Mouse (Mus musculus) midbrain, embryonic 16.5 days (tissue): ENCODE results near the gene Creg2. TPM values are rescaled to one million over a fixed set of nuclear protein-coding genes. Genes with fewer than 3 reads are reported as not detected.
"Not testable (repeated sequence)": the region's sequence is repeated elsewhere in the genome, so short reads cannot be mapped to it uniquely, and the experiment has no call there.

ENCODE experiments used
- ATAC-seq: fragments of 200-750 bp; cut with Nextera tagmentation; 2 replicates; pipeline ENCODE4 v1.8.0; 2017; ENCODE audit warnings: moderate TSS enrichment
- H3K27ac ChIP-seq: fragments of 300-500 bp; sonication (generic); 2 replicates; pipeline ENCODE4 v1.5.1; 2014; ENCODE audit warnings: mild to moderate bottlenecking, low read length, mixed read lengths
- H3K27me3 ChIP-seq: fragments of 300-500 bp; sonication (generic); 2 replicates; pipeline ENCODE4 v1.6.1; 2014; ENCODE audit warnings: low read depth, low read length, mixed read lengths; ENCODE audit not compliant: control insufficient read depth, insufficient read depth
- H3K36me3 ChIP-seq: fragments of 300-500 bp; sonication (generic); 2 replicates; pipeline ENCODE4 v1.6.1; 2014; ENCODE audit warnings: mild to moderate bottlenecking, low read length, moderate library complexity, mixed read lengths; ENCODE audit not compliant: control insufficient read depth, insufficient read depth
- H3K4me1 ChIP-seq: fragments of 300-500 bp; sonication (generic); 2 replicates; pipeline ENCODE4 v1.6.1; 2014; ENCODE audit warnings: mild to moderate bottlenecking, low read length, mixed read lengths; ENCODE audit not compliant: control insufficient read depth, insufficient read depth
- H3K4me2 ChIP-seq: fragments of 300-500 bp; sonication (generic); 2 replicates; pipeline ENCODE4 v1.6.1; 2014; ENCODE audit warnings: mild to moderate bottlenecking, low read length, mixed read lengths
- H3K4me3 ChIP-seq: fragments of 300-500 bp; sonication (generic); 2 replicates; pipeline ENCODE4 v1.5.1; 2014; ENCODE audit warnings: low read depth, mild to moderate bottlenecking, low read length, moderate library complexity, mixed read lengths
- H3K9ac ChIP-seq: fragments of 300-500 bp; sonication (generic); 2 replicates; pipeline ENCODE4 v1.6.1; 2014; ENCODE audit warnings: low read depth, low read length, mixed read lengths
- H3K9me3 ChIP-seq: fragments of 300-500 bp; sonication (generic); replicated peaks from 2 replicates; pipeline ENCODE4 v1.6.1; 2014; ENCODE audit warnings: mild to moderate bottlenecking, low read length, mixed read lengths; ENCODE audit not compliant: control insufficient read depth, poor library complexity, severe bottlenecking
- WGBS: fragments of 180-500 bp; shearing (Covaris S2); extraction: QIAGEN DNeasy Blood & Tissue Kit; methylation state at CpG from one replicate; pipeline ENCODE4 v1.1.7; 2014; 5-methylcytosine and 5-hydroxymethylcytosine counted together
- polyA plus RNA-seq: library from polyadenylated mRNA; unstranded; fragments of >200 nt; fragmentation: Nextera tagmentation; extraction: Ambion mirVana; gene quantifications from 2 replicates; pipeline ENCODE4 v1.2.1, GENCODE M21; 2015

The Creg2 gene
- polyA plus RNA-seq, 1 experiment from 2014 or later, result 9.2 TPM

DNA sequence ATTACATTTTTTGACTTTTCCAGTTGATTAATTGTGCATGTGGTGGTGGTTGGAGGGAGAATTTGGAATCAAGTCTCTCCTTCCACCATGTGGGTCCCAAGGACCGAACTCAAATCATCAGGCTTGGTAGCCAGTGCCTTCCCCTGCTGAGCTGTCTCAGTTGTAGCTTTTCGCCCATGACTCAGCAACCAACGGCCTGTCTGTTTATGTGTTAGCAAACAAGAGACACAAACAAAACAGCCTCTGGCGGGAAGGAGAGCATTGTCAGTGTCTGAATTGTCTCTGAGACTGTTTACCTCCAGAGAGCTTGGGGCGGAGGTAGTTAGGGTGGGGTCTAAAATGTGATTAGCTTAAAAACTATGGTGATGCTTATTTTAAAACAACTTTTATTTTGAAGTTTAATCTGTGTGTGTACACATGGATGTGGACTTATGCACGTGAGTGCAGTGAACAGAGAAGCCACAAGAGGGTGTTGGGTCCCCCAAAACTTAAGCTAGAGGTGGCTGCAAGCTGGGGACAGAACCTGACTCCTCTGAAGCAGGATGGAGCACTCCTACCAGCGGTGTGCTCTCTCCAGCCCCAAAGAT, 12.9 kb upstream of the Creg2 start:
- 91% methylated on average over 7 of the region's 7 CpGs for WGBS
- Histone ChIP-seq H3K27ac (no peak overlapping the region), H3K36me3 (no peaks in the 10 kb centered on the region), H3K4me3 (no peak overlapping the region), H3K4me1 (peaks cover 8% of the 10 kb centered on the region), H3K9me3 (no peaks in the 10 kb centered on the region), H3K27me3 (no peaks in the 10 kb centered on the region), H3K9ac (no peak overlapping the region), H3K4me2 (no peak overlapping the region)
- ATAC-seq, result no peak

DNA sequence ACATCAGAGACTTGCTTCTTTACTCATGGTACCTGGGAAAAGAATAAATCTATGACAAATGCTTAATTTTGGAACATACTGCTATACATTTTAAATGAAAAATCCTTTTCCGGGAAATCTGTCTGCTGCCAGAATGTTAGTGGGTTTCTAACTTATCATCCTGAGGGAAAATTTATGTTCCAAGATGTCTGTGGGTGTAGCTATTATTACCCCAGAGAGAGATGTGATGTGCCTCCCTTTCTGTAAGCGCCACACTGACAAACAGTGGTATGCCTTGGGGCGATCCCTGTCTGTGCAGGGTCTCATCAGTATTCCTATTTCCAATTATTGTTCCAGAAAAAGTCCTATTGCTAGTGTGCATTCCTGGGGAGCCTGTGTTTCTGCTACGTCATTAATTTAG, 11.8 kb upstream of the Creg2 start:
- Histone ChIP-seq H3K4me1 (peaks cover 8% of the 10 kb centered on the region), H3K36me3 (no peaks in the 10 kb centered on the region), H3K27ac (no peak overlapping the region), H3K9me3 (no peaks in the 10 kb centered on the region), H3K27me3 (no peaks in the 10 kb centered on the region), H3K9ac (no peak overlapping the region), H3K4me2 (no peak overlapping the region), H3K4me3 (no peak overlapping the region)
- WGBS, result 56% methylated on average over 4 of the region's 4 CpGs
- peak; percentile 67; the same call in 1 of the 2 replicates for ATAC-seq

DNA sequence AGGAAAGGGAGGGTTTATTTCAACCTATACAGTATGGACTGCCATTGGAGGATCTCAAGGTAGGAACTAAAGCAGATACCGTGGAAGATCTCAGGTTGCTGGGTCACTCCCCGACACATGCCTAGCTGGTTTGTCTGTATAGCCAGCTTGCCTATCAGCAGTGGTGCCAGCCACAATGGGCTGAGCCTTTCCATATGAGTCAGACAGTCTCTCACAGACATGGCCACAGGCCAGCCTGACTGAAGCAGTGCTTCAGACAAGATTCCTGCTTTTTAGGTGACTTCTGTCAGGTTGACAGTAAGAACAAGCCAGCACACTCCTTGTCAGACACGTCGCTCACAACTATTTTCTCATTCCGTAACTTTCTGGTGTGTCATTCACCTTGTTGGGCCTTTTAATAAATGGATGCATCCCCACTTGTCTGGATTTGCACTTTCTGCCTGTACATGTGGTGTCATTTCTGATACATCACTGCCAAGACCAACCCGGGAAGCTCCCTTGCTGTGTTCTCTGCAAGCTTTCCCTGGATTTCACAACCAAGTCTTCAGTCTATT, 5.8 kb upstream of the Creg2 start:
- Histone ChIP-seq H3K9me3 (no peaks in the 10 kb centered on the region), H3K36me3 (no peaks in the 10 kb centered on the region), H3K9ac (no peak overlapping the region), H3K27me3 (no peaks in the 10 kb centered on the region; the same call in 1 of the 2 replicates), H3K4me3 (no peak overlapping the region), H3K4me2 (no peak overlapping the region), H3K4me1 (no peaks in the 10 kb centered on the region), H3K27ac (no peak overlapping the region)
- WGBS, result 90% methylated on average over 6 of the region's 6 CpGs
- ATAC-seq, result no peak

DNA sequence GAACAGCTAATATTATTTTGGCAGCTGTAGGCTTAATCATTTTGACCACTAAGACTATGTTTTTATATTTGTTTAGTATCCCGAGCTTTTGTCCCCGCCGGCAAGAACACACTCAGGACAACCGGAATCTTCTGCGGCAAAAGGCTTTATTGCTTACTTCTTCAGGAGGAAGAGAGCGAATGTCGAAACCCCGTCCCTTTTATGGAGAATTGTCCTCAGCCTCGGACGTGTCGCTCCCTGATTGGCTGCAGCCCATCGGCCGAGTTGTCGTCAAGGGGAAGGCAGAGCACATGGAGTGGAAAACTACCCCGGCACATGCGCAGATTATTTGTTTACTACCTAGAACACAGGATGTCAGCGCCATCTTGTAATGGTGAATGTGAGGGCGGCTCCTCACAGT, 3.6 kb upstream of the Creg2 start:
- H3K4me3 ChIP-seq, H3K4me2 ChIP-seq, H3K36me3 ChIP-seq, H3K27me3 ChIP-seq, H3K27ac ChIP-seq, H3K9me3 ChIP-seq, ATAC-seq, H3K4me1 ChIP-seq, H3K9ac ChIP-seq: not testable (repeated sequence)
- WGBS, result 88% methylated on average over 18 of the region's 18 CpGs

- Histone ChIP-seq H3K27ac (no peak overlapping the region), H3K4me2 (no peak overlapping the region), H3K27me3 (no peaks in the 10 kb centered on the region; the same call in 1 of the 2 replicates), H3K4me3 (no peak overlapping the region), H3K4me1 (peaks cover 7% of the 10 kb centered on the region), H3K36me3 (no peaks in the 10 kb centered on the region), H3K9ac (no peak overlapping the region), H3K9me3 (no peaks in the 10 kb centered on the region)
- ATAC-seq, result no peak
- WGBS, result 84% methylated on average over 4 of the region's 4 CpGs
These were observed 1.8 kb upstream of the Creg2 start for GRCm38 (mm10) chr1:39653028-39653427.

- Histone ChIP-seq H3K27ac (peak overlapping the region; percentile 82), H3K4me3 (peak overlapping the region; percentile 78), H3K36me3 (no peaks in the 10 kb centered on the region), H3K9me3 (no peaks in the 10 kb centered on the region), H3K4me2 (peak overlapping the region; percentile 97), H3K27me3 (no peaks in the 10 kb centered on the region; the same call in 1 of the 2 replicates), H3K9ac (peak overlapping the region; percentile 81), H3K4me1 (peaks cover 15% of the 10 kb centered on the region)
- WGBS, result under 1% methylated on average over 72 of the region's 73 CpGs
- peak; percentile 86 for ATAC-seq
These were observed 636 bp downstream of the Creg2 start for GRCm38 (mm10) chr1:39650435-39651240.

GRCm38 (mm10) chr1:39649691-39650434, 1.4 kb downstream of the Creg2 start:
- WGBS, result 10% methylated on average over 17 of the region's 17 CpGs
- Histone ChIP-seq H3K4me3 (peak overlapping the region; percentile 78), H3K4me1 (peaks cover 15% of the 10 kb centered on the region), H3K4me2 (peak overlapping the region; percentile 97), H3K27ac (peak overlapping the region; percentile 82), H3K27me3 (no peaks in the 10 kb centered on the region; the same call in 1 of the 2 replicates), H3K36me3 (no peaks in the 10 kb centered on the region), H3K9me3 (no peaks in the 10 kb centered on the region), H3K9ac (peak overlapping the region; percentile 81)
- ATAC-seq, result peak; percentile 61

GRCm38 (mm10) chr1:39648584-39648983, 2.7 kb downstream of the Creg2 start:
- Histone ChIP-seq H3K36me3 (no peaks in the 10 kb centered on the region), H3K4me1 (peaks cover 15% of the 10 kb centered on the region), H3K9ac (no peak overlapping the region), H3K4me3 (no peak overlapping the region), H3K4me2 (peak overlapping the region; percentile 97), H3K27me3 (no peaks in the 10 kb centered on the region; the same call in 1 of the 2 replicates), H3K9me3 (no peaks in the 10 kb centered on the region), H3K27ac (no peak overlapping the region)
- 84% methylated on average over 7 of the region's 7 CpGs for WGBS
- ATAC-seq, result no peak
